Mouse (Mus musculus): ENCODE measurements around the gene Slc7a15. TPM values are rescaled to one million over a fixed set of nuclear protein-coding genes. Genes with fewer than 3 reads are reported as not detected.

Slc7a15 gene
- polyA plus RNA-seq, 1 experiment = not detected

DNA sequence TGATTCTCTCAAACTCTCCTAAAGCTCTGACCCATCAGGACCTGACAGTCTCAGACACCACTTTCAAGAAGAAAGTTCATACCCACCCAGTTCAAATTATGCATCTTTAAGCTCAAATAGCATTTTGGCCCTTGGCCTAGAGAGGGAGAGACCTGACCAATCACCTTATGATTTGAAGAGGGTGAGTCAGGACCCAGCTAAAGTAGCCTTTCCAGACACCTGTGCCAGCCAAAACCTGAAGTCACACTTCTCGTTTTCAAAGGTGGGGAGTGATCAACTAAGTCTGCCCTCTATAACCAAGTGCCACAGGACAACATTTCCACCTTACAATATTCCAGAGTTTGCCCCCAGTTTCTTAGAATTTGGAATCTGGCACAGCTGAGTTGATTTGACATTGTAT lies 111.6 kb downstream of the Slc7a15 start:
- Histone ChIP-seq H3K4me3 (ENCODE audit: extremely low read depth, insufficient read depth, insufficient read length) (no peak overlapping the region), H3K27ac (ENCODE audit: insufficient read depth, low read length) (no peak overlapping the region), H3K36me3 (ENCODE audit: control insufficient read depth, insufficient read depth, low read length) (no peaks in the 10 kb centered on the region), H3K27me3 (ENCODE audit: control insufficient read depth, insufficient read depth, low read length) (no peaks in the 10 kb centered on the region), H3K4me1 (ENCODE audit: control insufficient read depth, insufficient read depth, insufficient read length) (no peaks in the 10 kb centered on the region)
- no peak for TF ChIP-seq POLR2A (IDR thresholded peaks at IDR 0.05; ENCODE audit: low read depth, low read length)
- TF ChIP-seq CTCF (IDR thresholded peaks at IDR 0.05; ENCODE audit: extremely low read depth, insufficient read depth, insufficient read length, insufficient replicate concordance) = no peak
- WGBS = 51% methylated on average over 1 of the region's 1 CpGs
- no peak for DNase-seq (ENCODE audit: low read depth in 1 of 2, low spot score in 2 of 2)

DNA sequence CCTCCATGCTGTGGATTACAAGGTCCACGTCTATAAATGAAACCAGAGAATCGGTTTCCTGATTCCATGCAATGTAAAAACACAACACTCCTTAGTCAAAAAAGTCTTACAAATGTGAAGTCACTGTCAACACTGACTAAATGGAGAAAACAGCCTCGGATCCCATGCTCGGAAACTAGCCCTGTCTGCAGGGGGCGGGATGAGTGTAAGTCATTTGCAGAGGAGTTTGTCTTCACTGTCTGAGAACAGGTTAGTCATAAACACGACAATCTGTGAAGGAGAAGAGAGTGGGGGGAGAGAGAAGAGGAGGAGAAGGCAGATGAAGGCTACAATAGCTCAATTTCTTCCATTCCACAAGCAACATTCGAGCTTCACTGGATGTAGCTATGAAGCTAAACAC lies 113.6 kb downstream of the Slc7a15 start:
- no peak overlapping the region for H3K4me3 ChIP-seq (ENCODE audit: extremely low read depth, insufficient read depth, insufficient read length)
- no peaks in the 10 kb centered on the region for H3K27me3 ChIP-seq (ENCODE audit: control insufficient read depth, insufficient read depth, low read length)
- H3K27ac ChIP-seq (ENCODE audit: insufficient read depth, low read length) = no peak overlapping the region
- no peaks in the 10 kb centered on the region for H3K4me1 ChIP-seq (ENCODE audit: control insufficient read depth, insufficient read depth, insufficient read length)
- no peak for DNase-seq (ENCODE audit: low read depth in 1 of 2, low spot score in 2 of 2)
- no peaks in the 10 kb centered on the region for H3K36me3 ChIP-seq (ENCODE audit: control insufficient read depth, insufficient read depth, low read length)
- 82% methylated on average over 7 of the region's 7 CpGs for WGBS
- TF ChIP-seq POLR2A (IDR thresholded peaks at IDR 0.05; ENCODE audit: low read depth, low read length) (no peak), CTCF (IDR thresholded peaks at IDR 0.05; ENCODE audit: extremely low read depth, insufficient read depth, insufficient read length, insufficient replicate concordance) (no peak)

GRCm38 (mm10) chr12:8482169-8482568 lies 116.7 kb downstream of the Slc7a15 start:
- Histone ChIP-seq H3K4me1 (ENCODE audit: control insufficient read depth, insufficient read depth, insufficient read length) (no peaks in the 10 kb centered on the region), H3K4me3 (ENCODE audit: extremely low read depth, insufficient read depth, insufficient read length) (no peak overlapping the region), H3K36me3 (ENCODE audit: control insufficient read depth, insufficient read depth, low read length) (no peaks in the 10 kb centered on the region), H3K27ac (ENCODE audit: insufficient read depth, low read length) (no peak overlapping the region), H3K27me3 (ENCODE audit: control insufficient read depth, insufficient read depth, low read length) (no peaks in the 10 kb centered on the region)
- no peak for DNase-seq (ENCODE audit: low read depth in 1 of 2, low spot score in 2 of 2)
- TF ChIP-seq POLR2A (IDR thresholded peaks at IDR 0.05; ENCODE audit: low read depth, low read length) = no peak
- no peak for TF ChIP-seq CTCF (IDR thresholded peaks at IDR 0.05; ENCODE audit: extremely low read depth, insufficient read depth, insufficient read length, insufficient replicate concordance)
- 59% methylated on average over 2 of the region's 2 CpGs for WGBS

Other genes starting within 250 kb of the Slc7a15 start
- 84.8 and 101 TPM in 2 replicates for gene Rhob, start 99.1 kb downstream of the Slc7a15 start, polyA plus RNA-seq (2012; rRNA removed)
- 46.2 and 53.6 TPM in 2 replicates for gene Pum2, start 75.1 kb upstream of the Slc7a15 start, polyA plus RNA-seq (2012; rRNA removed)
- gene Sdc1, start 172.3 kb upstream of the Slc7a15 start, polyA plus RNA-seq (2012; rRNA removed) = 12.9 and 14.6 TPM in 2 replicates

Measured in spleen, adult 2 months (tissue).